Mouse (Mus musculus) stomach, embryonic 16.5 days (tissue): Measurements from ENCODE around the gene Egfl8. TPM values are rescaled to one million over a fixed set of nuclear protein-coding genes. Genes with fewer than 3 reads are reported as not detected.

ENCODE experiments used
- ATAC-seq: fragments of 200-750 bp; cut with Nextera tagmentation; 2 replicates; pipeline ENCODE4 v1.8.0; 2017; ENCODE audit warnings: moderate number of reproducible peaks, moderate TSS enrichment; ENCODE audit not compliant: insufficient read depth, low FRiP score
- H3K27ac ChIP-seq: fragments of 300-500 bp; sonication (generic); 2 replicates; pipeline ENCODE4 v1.5.1; 2014; ENCODE audit warnings: low read length
- H3K27me3 ChIP-seq: fragments of 300-500 bp; sonication (generic); 2 replicates; pipeline ENCODE4 v1.6.1; 2014; ENCODE audit warnings: low read length, control low read depth, mixed read lengths; ENCODE audit not compliant: control insufficient read depth, insufficient read depth
- H3K36me3 ChIP-seq: fragments of 300-500 bp; sonication (generic); 2 replicates; pipeline ENCODE4 v1.6.1; 2014; ENCODE audit warnings: low read length; ENCODE audit not compliant: control insufficient read depth, insufficient read depth
- H3K4me1 ChIP-seq: fragments of 300-500 bp; sonication (generic); 2 replicates; pipeline ENCODE4 v1.6.1; 2014; ENCODE audit warnings: low read length, control low read depth, mixed read lengths; ENCODE audit not compliant: control insufficient read depth, insufficient read depth
- H3K4me2 ChIP-seq: fragments of 300-500 bp; sonication (generic); 2 replicates; pipeline ENCODE4 v1.6.1; 2014; ENCODE audit warnings: low read depth, low read length, mixed read lengths
- H3K4me3 ChIP-seq: fragments of 300-500 bp; sonication (generic); replicated peaks from 2 replicates; pipeline ENCODE4 v1.5.1; 2014; ENCODE audit warnings: mild to moderate bottlenecking, low read length
- H3K9ac ChIP-seq: fragments of 300-500 bp; sonication (generic); 2 replicates; pipeline ENCODE4 v1.6.1; 2014; ENCODE audit warnings: low read length
- H3K9me3 ChIP-seq: fragments of 300-500 bp; sonication (generic); replicated peaks from 2 replicates; pipeline ENCODE4 v1.6.1; 2016; ENCODE audit warnings: low read length, control low read depth; ENCODE audit not compliant: control insufficient read depth
- WGBS: fragments of 180-500 bp; shearing (Covaris S2); extraction: QIAGEN DNeasy Blood & Tissue Kit; methylation state at CpG from one replicate; pipeline ENCODE4 v1.1.7; 2014; 5-methylcytosine and 5-hydroxymethylcytosine counted together
- polyA plus RNA-seq: library from polyadenylated mRNA; unstranded; fragments of >200 nt; fragmentation: Nextera tagmentation; extraction: Ambion mirVana; gene quantifications from 2 replicates; pipeline ENCODE4 v1.2.1, GENCODE M21; 2015

Gene Egfl8
- polyA plus RNA-seq, 1 experiment from 2014 or later, result 3.5 TPM

- H3K27ac ChIP-seq, result no peak overlapping the region
- H3K36me3 ChIP-seq, result no peaks in the 10 kb centered on the region
- no peaks in the 10 kb centered on the region for H3K27me3 ChIP-seq
- H3K4me3 ChIP-seq, result no peak overlapping the region
- no peak overlapping the region for H3K4me2 ChIP-seq
- no peak overlapping the region for H3K9ac ChIP-seq
- peaks cover 25% of the 10 kb centered on the region for H3K4me1 ChIP-seq
- WGBS, result 85% methylated on average over 8 of the region's 8 CpGs
- no peaks in the 10 kb centered on the region for H3K9me3 ChIP-seq
- no peak for ATAC-seq
These were observed 30.6 kb downstream of the Egfl8 start for GRCm38 (mm10) chr17:34585121-34585520.

GRCm38 (mm10) chr17:34583819-34584218, 32.0 kb downstream of the Egfl8 start:
- 83% methylated on average over 8 of the region's 8 CpGs for WGBS
- Histone ChIP-seq H3K9ac (no peak overlapping the region), H3K4me3 (no peak overlapping the region), H3K4me2 (no peak overlapping the region), H3K9me3 (no peaks in the 10 kb centered on the region), H3K36me3 (no peaks in the 10 kb centered on the region), H3K27me3 (no peaks in the 10 kb centered on the region), H3K27ac (no peak overlapping the region), H3K4me1 (peaks cover 13% of the 10 kb centered on the region)
- no peak for ATAC-seq

- no peaks in the 10 kb centered on the region for H3K27me3 ChIP-seq
- no peak overlapping the region for H3K4me3 ChIP-seq
- no peak overlapping the region for H3K9ac ChIP-seq
- H3K36me3 ChIP-seq, result no peaks in the 10 kb centered on the region
- ATAC-seq, result no peak
- peaks cover 10% of the 10 kb centered on the region for H3K4me1 ChIP-seq
- 51% methylated on average over 7 of the region's 7 CpGs for WGBS
- no peaks in the 10 kb centered on the region for H3K9me3 ChIP-seq
- H3K4me2 ChIP-seq, result no peak overlapping the region
- H3K27ac ChIP-seq, result no peak overlapping the region
These were observed 32.4 kb downstream of the Egfl8 start for GRCm38 (mm10) chr17:34583397-34583796.

GRCm38 (mm10) chr17:34582528-34582927, 33.2 kb downstream of the Egfl8 start:
- 81% methylated on average over 12 of the region's 12 CpGs for WGBS
- no peak overlapping the region for H3K27ac ChIP-seq
- no peaks in the 10 kb centered on the region for H3K9me3 ChIP-seq
- no peak overlapping the region for H3K4me3 ChIP-seq
- H3K4me1 ChIP-seq, result peaks cover 6% of the 10 kb centered on the region; the same call in 1 of the 2 replicates
- no peak for ATAC-seq
- H3K27me3 ChIP-seq, result no peaks in the 10 kb centered on the region
- no peak overlapping the region for H3K4me2 ChIP-seq
- H3K36me3 ChIP-seq, result no peaks in the 10 kb centered on the region
- H3K9ac ChIP-seq, result no peak overlapping the region

- Histone ChIP-seq H3K36me3 (no peaks in the 10 kb centered on the region), H3K9me3 (no peaks in the 10 kb centered on the region), H3K27ac (no peak overlapping the region), H3K4me1 (peaks cover 3% of the 10 kb centered on the region; the same call in 1 of the 2 replicates), H3K27me3 (no peaks in the 10 kb centered on the region), H3K9ac (no peak overlapping the region), H3K4me2 (no peak overlapping the region), H3K4me3 (no peak overlapping the region)
- WGBS, result 91% methylated on average over 3 of the region's 3 CpGs
- no peak for ATAC-seq
These were observed 37.7 kb downstream of the Egfl8 start for GRCm38 (mm10) chr17:34578070-34578469.

- Histone ChIP-seq H3K36me3 (no peaks in the 10 kb centered on the region), H3K4me3 (no peak overlapping the region), H3K9ac (no peak overlapping the region), H3K27me3 (no peaks in the 10 kb centered on the region), H3K9me3 (no peaks in the 10 kb centered on the region), H3K4me1 (peaks cover 3% of the 10 kb centered on the region; the same call in 1 of the 2 replicates), H3K4me2 (no peak overlapping the region), H3K27ac (0 out of 2 replicates have a peak overlapping the region, but pooled peaks have one; percentile 23)
- ATAC-seq, result no peak
- 56% methylated on average over 5 of the region's 5 CpGs for WGBS
These were observed 39.2 kb downstream of the Egfl8 start for GRCm38 (mm10) chr17:34576577-34576976.

GRCm38 (mm10) chr17:34572361-34572760, 43.4 kb downstream of the Egfl8 start:
- Histone ChIP-seq H3K27ac (no peak overlapping the region), H3K4me3 (no peak overlapping the region), H3K4me2 (no peak overlapping the region), H3K9me3 (no peaks in the 10 kb centered on the region), H3K4me1 (peaks cover 3% of the 10 kb centered on the region; the same call in 1 of the 2 replicates), H3K9ac (no peak overlapping the region), H3K27me3 (no peaks in the 10 kb centered on the region), H3K36me3 (no peaks in the 10 kb centered on the region)
- ATAC-seq, result no peak
- 17% methylated on average over 15 of the region's 15 CpGs for WGBS

- Histone ChIP-seq H3K4me1 (peaks cover 2% of the 10 kb centered on the region; the same call in 1 of the 2 replicates), H3K9me3 (no peaks in the 10 kb centered on the region), H3K27ac (no peak overlapping the region), H3K27me3 (no peaks in the 10 kb centered on the region), H3K36me3 (no peaks in the 10 kb centered on the region), H3K9ac (no peak overlapping the region), H3K4me2 (no peak overlapping the region), H3K4me3 (no peak overlapping the region)
- ATAC-seq, result no peak
- WGBS, result 17% methylated on average over 5 of the region's 5 CpGs
These were observed 43.9 kb downstream of the Egfl8 start for GRCm38 (mm10) chr17:34571875-34572274.

- no peaks in the 10 kb centered on the region for H3K27me3 ChIP-seq
- H3K9ac ChIP-seq, result no peak overlapping the region
- 64% methylated on average over 4 of the region's 4 CpGs for WGBS
- H3K9me3 ChIP-seq, result no peaks in the 10 kb centered on the region
- no peak overlapping the region for H3K4me3 ChIP-seq
- no peak overlapping the region for H3K27ac ChIP-seq
- H3K36me3 ChIP-seq, result no peaks in the 10 kb centered on the region
- no peaks in the 10 kb centered on the region for H3K4me1 ChIP-seq
- no peak overlapping the region for H3K4me2 ChIP-seq
- ATAC-seq, result no peak
These were observed 45.9 kb downstream of the Egfl8 start for GRCm38 (mm10) chr17:34569919-34570318.

- Histone ChIP-seq H3K27ac (no peak overlapping the region), H3K4me3 (no peak overlapping the region), H3K9me3 (no peaks in the 10 kb centered on the region), H3K9ac (no peak overlapping the region), H3K36me3 (no peaks in the 10 kb centered on the region), H3K27me3 (no peaks in the 10 kb centered on the region), H3K4me1 (peaks cover 10% of the 10 kb centered on the region), H3K4me2 (no peak overlapping the region)
- no peak for ATAC-seq
- WGBS, result 75% methylated on average over 13 of the region's 13 CpGs
These were observed 47.4 kb downstream of the Egfl8 start for GRCm38 (mm10) chr17:34568421-34568820.
